Mouse (Mus musculus): ENCODE measurements around the gene Prkn. TPM values are rescaled to one million over a fixed set of nuclear protein-coding genes. Genes with fewer than 3 reads are reported as not detected.

Gene Prkn
- polyA plus RNA-seq, 1 experiment: 5.7 TPM

- TF ChIP-seq POLR2A (IDR thresholded peaks at IDR 0.05; ENCODE audit: borderline replicate concordance, extremely low read depth, insufficient read depth, insufficient read length, poor library complexity, severe bottlenecking) (no peak), CTCF (IDR thresholded peaks at IDR 0.05; ENCODE audit: borderline replicate concordance, extremely low read depth, insufficient read depth, insufficient read length) (no peak)
- no peak for DNase-seq (ENCODE audit: low read depth)
These were observed 1196.9 kb downstream of the Prkn start for GRCm38 (mm10) chr17:12037065-12037464.

DNA sequence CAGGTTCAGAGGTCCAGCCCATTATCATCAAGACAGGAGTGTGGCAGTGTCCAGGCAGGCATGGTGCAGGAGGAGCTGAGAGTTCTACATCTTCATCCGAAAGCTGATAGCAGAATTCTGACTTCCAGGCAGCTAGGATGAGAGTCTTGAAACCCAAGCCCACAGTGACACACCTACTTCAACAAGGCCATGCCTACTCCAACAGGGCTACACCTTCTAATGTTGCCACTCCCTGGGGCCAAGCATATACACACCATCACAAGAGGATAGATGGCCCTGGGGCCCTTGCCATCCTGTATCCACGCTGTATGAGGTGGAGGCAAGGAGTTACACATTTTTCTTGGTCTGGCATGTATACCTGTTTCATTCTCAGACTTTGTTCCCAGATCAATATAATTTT, 1197.4 kb downstream of the Prkn start:
- DNase-seq (ENCODE audit: low read depth): no peak
- TF ChIP-seq CTCF (IDR thresholded peaks at IDR 0.05; ENCODE audit: borderline replicate concordance, extremely low read depth, insufficient read depth, insufficient read length): no peak
- no peak for TF ChIP-seq POLR2A (IDR thresholded peaks at IDR 0.05; ENCODE audit: borderline replicate concordance, extremely low read depth, insufficient read depth, insufficient read length, poor library complexity, severe bottlenecking)

DNA sequence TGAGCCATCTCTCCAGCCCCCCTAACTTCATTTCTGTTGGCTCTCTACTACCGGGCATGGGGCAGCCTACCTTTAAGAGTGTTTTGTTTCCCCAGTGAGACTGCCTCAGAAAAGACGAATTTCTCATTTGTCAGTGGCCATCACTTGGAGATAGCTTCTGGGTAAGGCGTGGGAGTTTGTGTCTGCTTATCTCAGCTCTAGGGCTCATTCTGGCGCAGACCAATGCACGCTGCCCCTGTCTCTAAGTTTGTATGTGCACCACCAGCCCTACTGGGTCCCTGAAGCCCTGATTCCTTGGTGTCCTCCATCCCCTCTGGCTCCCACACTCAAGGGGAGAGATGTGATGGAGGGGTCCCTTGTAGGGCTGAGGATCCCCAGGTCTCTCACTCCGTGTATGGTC, 1198.3 kb downstream of the Prkn start:
- DNase-seq (ENCODE audit: low read depth): no peak
- TF ChIP-seq POLR2A (IDR thresholded peaks at IDR 0.05; ENCODE audit: borderline replicate concordance, extremely low read depth, insufficient read depth, insufficient read length, poor library complexity, severe bottlenecking) (no peak), CTCF (IDR thresholded peaks at IDR 0.05; ENCODE audit: borderline replicate concordance, extremely low read depth, insufficient read depth, insufficient read length) (no peak)

- TF ChIP-seq POLR2A (IDR thresholded peaks at IDR 0.05; ENCODE audit: borderline replicate concordance, extremely low read depth, insufficient read depth, insufficient read length, poor library complexity, severe bottlenecking) (no peak), CTCF (IDR thresholded peaks at IDR 0.05; ENCODE audit: borderline replicate concordance, extremely low read depth, insufficient read depth, insufficient read length) (peak; percentile 100)
- DNase-seq (ENCODE audit: low read depth): peak; percentile 85
These were observed 1199.0 kb downstream of the Prkn start for GRCm38 (mm10) chr17:12039188-12039587.

DNA sequence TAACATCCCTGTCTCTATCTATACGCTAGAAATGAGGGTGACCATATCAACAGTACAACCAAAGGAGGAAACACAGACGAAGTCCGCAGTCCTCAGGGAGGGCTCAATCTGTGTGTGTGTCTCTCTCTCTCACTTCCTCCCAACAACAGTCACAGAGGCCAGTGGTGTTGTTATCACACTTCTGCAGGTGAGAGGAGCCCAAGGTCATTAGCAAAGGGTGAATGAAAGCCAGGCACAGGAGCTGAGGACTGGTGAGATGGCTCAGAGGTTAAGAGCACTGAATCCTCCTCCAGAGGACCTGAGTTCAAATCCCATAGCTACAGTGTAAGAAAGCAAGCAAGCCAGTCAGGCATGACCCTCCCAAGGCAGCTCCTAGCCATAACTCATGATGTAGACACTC, 1199.7 kb downstream of the Prkn start:
- DNase-seq (ENCODE audit: low read depth): no peak
- TF ChIP-seq POLR2A (IDR thresholded peaks at IDR 0.05; ENCODE audit: borderline replicate concordance, extremely low read depth, insufficient read depth, insufficient read length, poor library complexity, severe bottlenecking): no peak

- TF ChIP-seq POLR2A (IDR thresholded peaks at IDR 0.05; ENCODE audit: borderline replicate concordance, extremely low read depth, insufficient read depth, insufficient read length, poor library complexity, severe bottlenecking) (no peak), CTCF (IDR thresholded peaks at IDR 0.05; ENCODE audit: borderline replicate concordance, extremely low read depth, insufficient read depth, insufficient read length) (no peak)
- DNase-seq (ENCODE audit: low read depth): no peak
These were observed 1200.4 kb downstream of the Prkn start for GRCm38 (mm10) chr17:12040546-12040945.

- DNase-seq (ENCODE audit: low read depth): no peak
- TF ChIP-seq POLR2A (IDR thresholded peaks at IDR 0.05; ENCODE audit: borderline replicate concordance, extremely low read depth, insufficient read depth, insufficient read length, poor library complexity, severe bottlenecking) (no peak), CTCF (IDR thresholded peaks at IDR 0.05; ENCODE audit: borderline replicate concordance, extremely low read depth, insufficient read depth, insufficient read length) (no peak)
These were observed 1201.0 kb downstream of the Prkn start for GRCm38 (mm10) chr17:12041091-12041655.

GRCm38 (mm10) chr17:12042561-12043256, 1202.5 kb downstream of the Prkn start:
- peak; percentile 85 for DNase-seq (ENCODE audit: low read depth)
- TF ChIP-seq CTCF (IDR thresholded peaks at IDR 0.05; ENCODE audit: borderline replicate concordance, extremely low read depth, insufficient read depth, insufficient read length): no peak
- TF ChIP-seq POLR2A (IDR thresholded peaks at IDR 0.05; ENCODE audit: borderline replicate concordance, extremely low read depth, insufficient read depth, insufficient read length, poor library complexity, severe bottlenecking): no peak

- no peak for DNase-seq (ENCODE audit: low read depth)
- TF ChIP-seq CTCF (IDR thresholded peaks at IDR 0.05; ENCODE audit: borderline replicate concordance, extremely low read depth, insufficient read depth, insufficient read length) (no peak), POLR2A (IDR thresholded peaks at IDR 0.05; ENCODE audit: borderline replicate concordance, extremely low read depth, insufficient read depth, insufficient read length, poor library complexity, severe bottlenecking) (no peak)
These were observed 1204.0 kb downstream of the Prkn start for GRCm38 (mm10) chr17:12044222-12044621.

DNA sequence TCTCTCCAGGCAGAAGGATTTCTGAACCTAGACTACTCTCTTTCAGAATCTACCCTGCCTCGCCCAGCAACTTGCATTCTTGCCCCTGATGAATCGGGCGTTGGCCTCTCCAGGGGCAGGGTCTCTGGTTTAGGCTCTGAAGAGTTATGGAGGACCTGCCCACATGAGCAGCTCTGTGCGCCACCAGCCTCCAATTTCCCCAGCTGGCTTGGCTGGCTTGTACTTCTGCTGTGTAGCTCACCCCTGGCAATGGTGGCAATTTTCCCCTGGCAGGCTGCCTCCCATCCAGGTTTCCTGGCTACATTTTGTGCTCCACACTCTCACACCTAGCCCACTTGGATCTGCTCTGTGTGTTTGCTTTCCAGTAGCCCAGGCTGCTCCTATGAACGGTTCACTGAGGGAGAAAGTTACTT, 1205.7 kb downstream of the Prkn start:
- TF ChIP-seq CTCF (IDR thresholded peaks at IDR 0.05; ENCODE audit: borderline replicate concordance, extremely low read depth, insufficient read depth, insufficient read length) (no peak), POLR2A (IDR thresholded peaks at IDR 0.05; ENCODE audit: borderline replicate concordance, extremely low read depth, insufficient read depth, insufficient read length, poor library complexity, severe bottlenecking) (no peak)
- peak; percentile 92 for DNase-seq (ENCODE audit: low read depth)

DNA sequence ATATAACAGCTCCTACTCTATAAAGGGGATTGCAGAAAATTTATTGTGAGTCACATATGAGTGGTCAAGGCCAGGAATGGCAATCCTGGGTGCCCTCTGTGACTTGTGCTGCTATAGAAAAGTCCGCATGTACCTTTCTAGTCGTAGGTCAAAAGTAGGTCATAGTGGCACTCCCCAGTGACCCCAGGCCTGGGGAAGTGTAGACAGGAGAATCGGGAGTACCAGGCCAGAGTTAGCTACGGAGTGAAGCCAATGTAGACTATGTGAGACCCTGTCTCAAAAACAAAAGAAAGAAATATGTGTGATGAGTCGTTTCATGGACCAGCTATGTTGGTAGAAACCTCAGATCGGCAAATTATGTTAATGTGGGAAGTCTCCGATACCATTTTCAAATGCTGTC, 1206.8 kb downstream of the Prkn start:
- DNase-seq (ENCODE audit: low read depth): no peak

GRCm38 (mm10) chr17:12047523-12047922, 1207.3 kb downstream of the Prkn start:
- TF ChIP-seq CTCF (IDR thresholded peaks at IDR 0.05; ENCODE audit: borderline replicate concordance, extremely low read depth, insufficient read depth, insufficient read length) (no peak), POLR2A (IDR thresholded peaks at IDR 0.05; ENCODE audit: borderline replicate concordance, extremely low read depth, insufficient read depth, insufficient read length, poor library complexity, severe bottlenecking) (no peak)
- no peak for DNase-seq (ENCODE audit: low read depth)

More for the DNA sequence above, 1206.8 kb downstream of the Prkn start:
- no peak for TF ChIP-seq CTCF (IDR thresholded peaks at IDR 0.05; ENCODE audit: borderline replicate concordance, extremely low read depth, insufficient read depth, insufficient read length)
- TF ChIP-seq POLR2A (IDR thresholded peaks at IDR 0.05; ENCODE audit: borderline replicate concordance, extremely low read depth, insufficient read depth, insufficient read length, poor library complexity, severe bottlenecking): no peak
